Comparison of ENCODE assay signal across 8 mouse cellular contexts in the genomic region with DNA sequence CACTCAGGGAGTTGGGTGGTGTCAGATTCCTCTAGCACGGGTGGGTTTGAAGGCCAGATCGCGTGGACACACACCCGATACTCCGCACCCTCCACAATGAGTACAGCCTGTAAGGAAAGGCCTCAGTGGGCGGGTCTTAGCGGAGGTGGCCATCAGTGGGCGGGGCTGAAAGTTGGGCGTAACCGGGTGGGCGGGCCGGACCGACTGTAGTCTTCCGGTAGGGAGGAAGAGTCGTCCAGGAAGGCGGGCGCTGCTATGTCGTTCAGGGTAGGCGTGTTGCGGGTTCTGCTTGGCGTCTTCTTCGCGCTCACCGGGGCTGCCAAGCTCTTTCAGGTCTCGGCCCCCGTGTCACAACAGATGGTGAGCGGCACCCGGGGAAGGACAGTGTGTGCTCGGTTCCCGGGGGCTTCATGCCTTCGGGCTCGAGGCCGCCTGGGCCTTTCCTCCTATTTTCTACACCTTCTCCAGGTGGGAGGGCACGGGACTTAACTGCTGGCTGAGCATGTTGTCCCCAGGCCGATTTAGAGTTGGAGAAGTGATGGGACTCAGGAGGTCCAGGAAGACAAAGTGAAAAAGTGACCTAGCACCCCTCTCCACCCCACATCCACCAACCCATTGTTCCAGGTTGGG. TPM values are rescaled to one million over a fixed set of nuclear protein-coding genes. Genes with fewer than 3 reads are reported as not detected.
DNase-seq lines count a peak whose midpoint lies in the region; ATAC-seq lines count a peak whose summit lies in the region.

No protein-coding gene starts in this region.

- DNase-seq in adrenal gland, adult (ENCODE audit: inconsistent age in 2 of 2, low spot score in 1 of 2) = peak; percentile 89 to 98
- peak; percentile 95 for DNase-seq in embryo, embryonic 10.5 days (ENCODE audit: low spot score)
- DNase-seq in gastrocnemius, postnatal 14 days = peak; percentile 85
- peak; percentile 34 to 90 for DNase-seq in left cerebral cortex, postnatal 10 days (ENCODE audit: extremely low spot score in 1 of 2, low spot score in 2 of 2)
- peak; percentile 25 to 36 for DNase-seq in right cerebral cortex, postnatal 36 days (ENCODE audit: low spot score in 2 of 2)
- DNase-seq in yolk sac, embryonic 10.5 days (ENCODE audit: low spot score) = peak; percentile 93

- intact Hi-C loops in gastrocnemius, postnatal 14 days (cut with DNase I; ENCODE audit: low total_unique reads) = no loop called here
- intact Hi-C loops in left cerebral cortex, postnatal 10 days (cut with DNase I) = no loop called here

- peak; percentile 96 for ATAC-seq in inflammation-experienced regulatory T-cells, adult 6 months
- peak; percentile 100 for ATAC-seq in megakaryocyte-erythroid progenitor cell, adult 5-6 weeks (replicated peaks; ENCODE audit: low FRiP score, low TSS enrichment, poor library complexity, severe bottlenecking)

RNA-seq across cellular contexts. Expression of a gene that starts 2.5 kb away (rescaled TPM):
- total RNA-seq in gastrocnemius, postnatal 14 days (2021) = 1 to 10 TPM in 1 of 2 experiments, under 1 TPM in 1; 0.94 to 1.1 TPM
- 10 to 100 TPM; 12.0 to 23.9 (median 19.0) TPM for polyA plus RNA-seq in inflammation-experienced regulatory T-cells, adult 6 months (2017; shearing (Covaris generic))
- 1 to 10 TPM; 2.2 to 2.6 TPM for total RNA-seq in left cerebral cortex, postnatal 10 days (2021)
- total RNA-seq in megakaryocyte-erythroid progenitor cell, adult 5-6 weeks (2014; fragmentation: Nextera tagmentation) = 5.3 and 8.9 TPM in 2 replicates
- 6.2 and 7.9 TPM in 2 replicates for total RNA-seq in megakaryocyte-erythroid progenitor cell, adult 5-6 weeks (2017)

RNA-seq across cellular contexts. Expression of a gene that starts 43.1 kb away (rescaled TPM):
- total RNA-seq in gastrocnemius, postnatal 14 days (2021) = under 1 TPM; 0.18 to 0.27 TPM
- polyA plus RNA-seq in inflammation-experienced regulatory T-cells, adult 6 months (2017; shearing (Covaris generic)) = not detected
- 100 to 1,000 TPM; 275 to 284 TPM for total RNA-seq in left cerebral cortex, postnatal 10 days (2021)
- total RNA-seq in megakaryocyte-erythroid progenitor cell, adult 5-6 weeks (2014; fragmentation: Nextera tagmentation) = not detected in 2 replicates
- not detected in 2 replicates for total RNA-seq in megakaryocyte-erythroid progenitor cell, adult 5-6 weeks (2017)

RNA-seq across cellular contexts. Expression of a gene that starts 48.8 kb away (rescaled TPM):
- 1 to 10 TPM; 3.5 to 3.9 TPM for total RNA-seq in gastrocnemius, postnatal 14 days (2021)
- polyA plus RNA-seq in inflammation-experienced regulatory T-cells, adult 6 months (2017; shearing (Covaris generic)) = 10 to 100 TPM; 11.2 to 30.7 (median 15.2) TPM
- total RNA-seq in left cerebral cortex, postnatal 10 days (2021) = 10 to 100 TPM; 32.8 to 35.7 TPM
- 12.3 and 17.9 TPM in 2 replicates for total RNA-seq in megakaryocyte-erythroid progenitor cell, adult 5-6 weeks (2014; fragmentation: Nextera tagmentation)
- 11.2 and 14.4 TPM in 2 replicates for total RNA-seq in megakaryocyte-erythroid progenitor cell, adult 5-6 weeks (2017)

Comparison
In these comparisons a context has a peak if more than half of its experiments do, and no peak if none do; other contexts are left out.
1. Peak in every context shown above with its lines: DNase-seq and ATAC-seq.
2. DNase-seq: peak in every context shown above with its lines; median percentile 95 in embryo, embryonic 10.5 days; 94 in adrenal gland, adult; 93 in yolk sac, embryonic 10.5 days; 85 in gastrocnemius, postnatal 14 days; 62 in left cerebral cortex, postnatal 10 days; 30 in right cerebral cortex, postnatal 36 days.
3. RNA of a gene that starts 43.1 kb away (total RNA-seq): 275 to 284 TPM in left cerebral cortex, postnatal 10 days; 0.18 to 0.27 TPM in gastrocnemius, postnatal 14 days and not detected in megakaryocyte-erythroid progenitor cell, adult 5-6 weeks; every median in the first group is over 100 times any median in the second.